Mouse (Mus musculus): ENCODE measurements around the gene Hpd.

Gene Hpd

GRCm38 (mm10) chr5:123144746-123145590, 37.6 kb downstream of the Hpd start:
- no peak for DNase-seq

DNA sequence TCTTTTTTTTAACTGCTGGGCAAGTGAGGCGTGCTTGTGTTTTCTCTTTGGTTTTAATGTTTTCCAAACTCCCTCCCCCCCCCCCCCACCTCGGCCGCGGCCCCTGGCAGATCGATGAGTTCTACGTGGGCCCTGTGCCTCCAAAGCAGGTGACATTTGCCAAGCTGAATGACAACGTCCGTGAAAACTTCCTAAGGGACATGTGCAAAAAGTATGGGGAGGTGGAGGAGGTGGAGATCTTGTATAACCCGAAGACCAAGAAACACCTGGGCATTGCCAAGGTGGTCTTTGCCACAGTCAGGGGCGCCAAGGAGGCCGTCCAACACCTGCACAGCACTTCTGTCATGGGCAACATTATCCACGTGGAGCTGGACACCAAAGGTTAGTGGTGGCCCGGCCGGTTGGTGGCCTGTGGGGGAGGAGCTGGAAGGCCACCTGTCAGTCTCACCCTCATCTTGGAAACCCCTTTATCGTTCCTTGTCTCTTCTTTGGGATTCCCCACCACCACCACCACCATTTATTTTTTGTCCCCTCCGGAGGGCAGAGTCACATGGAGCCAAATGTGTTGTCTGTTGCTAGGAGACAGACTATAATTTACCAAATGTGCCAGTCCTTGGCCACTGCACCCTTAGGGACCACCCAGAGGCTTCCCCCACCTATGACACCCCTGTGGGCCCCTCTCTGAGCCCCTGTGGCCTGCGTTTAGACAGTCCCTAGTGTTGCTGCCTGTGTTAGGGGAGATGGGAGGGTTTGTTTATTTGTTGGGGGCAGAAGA, 38.4 kb downstream of the Hpd start:
- DNase-seq: no peak

DNA sequence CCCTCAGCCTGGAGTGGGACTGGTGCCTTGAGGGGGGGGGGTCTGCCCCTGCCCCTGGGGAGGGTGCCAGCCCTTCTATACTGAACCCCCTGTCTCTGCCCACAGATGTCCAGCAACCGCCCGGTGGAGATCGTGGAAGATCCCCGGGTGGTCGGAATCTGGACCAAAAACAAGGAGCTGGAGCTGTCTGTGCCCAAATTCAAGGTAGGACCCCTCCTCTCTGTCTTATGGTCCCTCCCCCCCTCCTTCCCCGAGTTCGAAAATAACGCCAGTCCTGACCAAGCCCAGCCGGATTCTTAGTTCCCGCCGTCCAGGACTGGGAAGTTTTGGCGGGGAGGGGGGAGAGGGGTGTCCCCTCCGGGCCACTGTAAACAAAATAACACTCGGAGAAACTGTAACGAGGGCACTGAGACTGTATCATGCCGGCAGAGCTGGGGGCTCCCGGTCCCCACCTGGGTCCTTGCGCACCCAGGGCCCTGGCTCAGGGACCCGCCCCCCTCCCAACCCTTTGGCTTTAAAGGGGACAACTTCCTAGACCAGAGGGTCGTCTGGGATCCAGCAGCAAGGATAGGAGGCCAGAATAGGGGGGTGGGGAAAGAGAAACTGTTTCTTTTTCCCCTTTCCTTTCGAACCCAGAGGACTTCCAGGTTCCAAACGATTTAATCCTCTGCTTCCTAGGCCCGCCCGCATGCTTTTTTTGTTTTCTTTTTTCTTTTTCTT, 39.1 kb downstream of the Hpd start:
- DNase-seq: no peak

GRCm38 (mm10) chr5:123142161-123143157, 40.1 kb downstream of the Hpd start, which contains the start of gene Setd1b:
TSS of gene Setd1b (plus strand) at chr5:123142193.
- DNase-seq: peak; percentile 70

- peak; percentile 59 for DNase-seq
These were observed 40.9 kb downstream of the Hpd start for GRCm38 (mm10) chr5:123141555-123142160.

DNA sequence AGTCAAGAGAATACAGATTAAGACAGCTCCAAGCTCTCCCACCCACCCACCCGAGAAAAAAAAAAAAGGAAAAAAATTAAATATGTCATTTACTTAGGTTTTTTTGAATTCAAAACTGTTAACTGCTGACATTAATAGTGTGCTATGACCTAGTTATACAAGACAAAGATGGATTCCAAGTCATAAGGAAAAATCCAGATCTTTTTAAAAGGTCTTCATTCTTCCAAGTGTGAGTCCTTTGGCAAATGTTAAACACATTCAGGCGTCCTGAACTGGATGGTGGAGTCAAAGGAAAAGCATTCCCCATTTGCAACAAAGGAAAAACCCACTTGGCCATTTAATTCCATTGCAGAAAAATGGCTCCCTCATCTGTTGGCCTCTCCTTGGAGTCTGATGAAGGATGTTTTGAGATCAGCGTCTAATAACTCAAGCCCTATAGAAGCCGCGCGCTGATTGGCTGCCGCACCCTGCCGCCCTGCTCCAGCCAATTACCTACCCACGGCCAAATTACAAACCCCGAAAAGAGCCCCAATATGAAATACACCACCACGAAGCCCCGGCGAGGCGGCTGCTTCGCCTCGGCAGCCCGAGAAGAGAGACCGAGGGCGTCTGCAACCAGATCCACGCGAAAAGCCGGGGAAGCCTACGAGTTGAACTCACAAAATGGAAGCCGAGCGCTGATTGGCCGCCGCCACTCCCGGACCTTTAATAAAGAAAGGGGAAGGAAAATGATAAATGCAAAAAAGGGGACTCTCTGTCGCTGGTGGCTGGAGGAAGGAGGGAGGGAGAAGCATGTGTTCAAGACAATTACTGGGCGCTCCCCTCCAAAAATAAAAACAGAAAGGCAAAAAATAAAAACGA, 41.6 kb downstream of the Hpd start:
- peak; percentile 89 for DNase-seq

GRCm38 (mm10) chr5:123139722-123140627, 42.6 kb downstream of the Hpd start:
- DNase-seq: no peak

DNA sequence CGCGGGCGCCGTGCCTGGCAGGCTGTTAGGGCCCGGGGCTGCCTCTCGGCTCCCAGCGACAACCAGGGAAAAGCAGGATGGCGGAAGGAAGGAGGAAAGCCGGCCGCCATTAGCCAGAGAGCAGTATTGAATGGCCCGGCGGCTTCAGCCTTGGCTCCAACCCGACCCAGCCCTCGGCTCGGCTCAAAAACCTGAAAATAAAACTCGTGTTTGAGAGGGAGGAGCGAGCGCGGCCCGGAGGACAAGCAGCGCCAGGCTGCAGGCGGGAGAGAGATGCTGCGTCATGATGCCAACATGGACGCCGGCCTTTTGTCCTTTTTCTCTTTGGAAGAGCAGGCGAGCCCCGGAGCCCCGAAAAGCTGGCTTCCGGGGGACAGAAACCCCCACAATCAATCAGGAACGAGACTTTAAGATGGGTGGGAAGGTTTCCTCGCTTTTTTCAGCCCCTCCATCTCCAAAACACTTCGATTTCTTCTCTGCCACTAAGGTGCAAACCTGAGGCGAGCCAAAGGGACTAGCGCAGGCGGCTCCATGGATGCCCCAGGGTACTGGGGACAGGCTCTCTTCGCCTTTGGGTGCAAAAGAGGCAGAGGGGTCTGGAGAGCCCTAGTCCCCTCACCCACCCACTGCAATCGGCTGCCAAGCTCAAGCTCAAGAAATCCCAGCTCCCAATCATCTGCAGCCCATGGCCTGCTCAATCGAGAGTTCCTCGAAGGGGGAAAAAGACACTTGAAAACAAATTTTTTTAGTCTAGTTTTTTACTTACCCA, 43.4 kb downstream of the Hpd start:
- peak; percentile 87 for DNase-seq

DNA sequence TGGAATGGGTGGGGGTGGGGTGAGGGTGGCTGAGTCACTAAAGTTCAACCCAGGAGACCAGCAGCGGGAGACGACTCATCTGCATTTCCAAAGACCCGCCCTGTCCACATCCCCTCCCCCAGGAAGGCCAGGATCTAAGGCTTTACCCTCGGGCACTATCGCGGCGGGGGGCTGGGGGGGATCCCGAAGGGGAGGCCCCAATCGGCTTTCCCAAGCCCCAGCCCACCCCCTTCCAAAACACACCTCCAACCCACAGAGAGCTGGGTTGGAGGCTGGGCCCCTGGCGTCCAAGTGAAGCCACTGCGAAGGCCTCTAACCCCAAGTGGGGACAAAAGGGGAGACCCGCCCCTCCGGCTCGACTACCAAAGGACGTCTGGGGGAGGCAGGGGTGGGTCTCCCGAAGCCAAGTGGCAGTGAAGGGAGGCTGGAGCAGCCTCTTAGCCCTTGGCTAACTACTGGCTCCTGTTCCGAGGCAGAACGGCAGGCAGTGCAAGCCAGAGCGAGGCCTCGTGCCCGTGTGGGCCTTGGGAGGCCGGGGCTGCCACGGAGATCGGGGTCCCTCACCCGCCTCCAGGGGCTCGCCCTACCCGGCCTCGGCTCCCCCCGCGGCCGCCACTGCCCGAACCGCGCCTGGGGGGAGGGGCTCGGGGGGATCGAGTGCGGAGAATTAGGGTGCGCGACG, 44.2 kb downstream of the Hpd start:
- peak; percentile 47 for DNase-seq

GRCm38 (mm10) chr5:123137910-123138229, 44.7 kb downstream of the Hpd start:
- DNase-seq: no peak

DNA sequence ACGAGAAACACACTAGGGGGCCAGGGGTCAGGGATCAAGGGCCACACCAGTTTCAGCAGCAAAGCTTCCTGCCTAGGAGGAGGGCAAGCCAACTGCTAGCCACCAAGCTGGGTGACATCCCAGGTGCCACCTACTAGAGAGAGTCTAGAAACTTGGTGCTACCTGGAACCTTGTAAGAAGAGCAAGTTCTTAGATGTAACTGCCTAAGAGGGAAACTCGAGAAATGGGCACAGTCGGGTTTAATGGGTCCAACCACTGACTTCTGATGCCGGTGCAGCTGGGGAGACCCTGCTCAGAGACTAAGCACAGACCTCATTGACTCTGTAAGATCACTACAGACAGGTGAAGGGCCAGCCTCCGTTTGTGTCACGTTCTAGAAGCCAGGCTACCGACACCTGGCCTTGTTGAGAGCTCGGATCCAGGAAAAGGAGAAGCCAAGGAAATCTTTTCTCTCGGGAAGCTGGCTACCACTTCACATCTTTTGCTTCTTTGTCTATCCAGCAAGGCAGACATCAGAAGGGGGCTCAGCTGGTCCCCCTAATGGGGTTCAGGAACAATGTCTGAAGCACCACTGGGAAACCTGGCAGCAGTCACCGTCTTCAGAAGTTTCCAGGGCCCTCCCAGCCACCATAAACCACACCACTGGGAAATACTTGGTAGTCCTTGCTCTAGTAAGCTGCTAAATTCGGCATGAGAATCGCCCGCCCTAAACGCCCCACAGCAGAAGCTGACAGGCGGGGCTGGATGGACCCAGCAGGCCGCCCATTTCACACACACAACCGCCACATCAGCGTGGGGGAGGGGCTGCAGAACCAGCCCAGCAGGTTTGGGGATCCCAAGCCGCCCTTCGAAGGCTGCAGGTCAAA, 45.2 kb downstream of the Hpd start:
- DNase-seq: peak; percentile 72

DNA sequence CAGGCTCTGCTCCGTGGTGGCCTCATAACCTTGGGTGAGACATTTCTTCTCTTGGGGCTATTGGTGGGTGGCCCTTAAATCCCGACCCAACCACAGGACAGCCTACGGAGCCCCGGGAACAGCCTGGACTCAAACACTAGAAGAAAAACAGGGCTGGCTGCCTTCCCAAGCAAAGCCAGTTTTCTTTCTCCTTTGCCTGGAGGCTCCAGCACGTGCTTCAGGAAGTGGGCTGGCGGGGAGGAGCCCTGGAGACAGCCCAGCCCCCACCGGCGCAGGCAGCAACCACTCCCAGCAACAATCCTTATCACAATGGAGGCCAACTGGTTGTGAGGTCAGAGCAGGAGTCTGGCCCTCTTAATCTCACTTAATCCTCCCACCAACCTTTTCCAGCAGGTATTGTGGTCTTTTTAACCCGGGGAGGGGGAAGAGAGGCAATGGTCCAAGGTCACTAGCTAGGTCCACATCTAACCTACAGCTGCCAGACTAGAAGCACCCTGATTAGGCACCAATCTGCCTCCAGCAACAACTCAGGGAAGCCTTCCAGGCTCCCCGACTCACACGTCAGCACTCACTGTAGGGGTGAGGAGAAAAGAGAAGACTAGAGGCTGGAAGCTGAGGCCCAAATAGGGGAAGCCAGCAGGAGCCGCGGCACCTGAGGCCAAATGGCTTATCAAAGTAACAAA, 46.0 kb downstream of the Hpd start:
- DNase-seq: peak; percentile 87

DNA sequence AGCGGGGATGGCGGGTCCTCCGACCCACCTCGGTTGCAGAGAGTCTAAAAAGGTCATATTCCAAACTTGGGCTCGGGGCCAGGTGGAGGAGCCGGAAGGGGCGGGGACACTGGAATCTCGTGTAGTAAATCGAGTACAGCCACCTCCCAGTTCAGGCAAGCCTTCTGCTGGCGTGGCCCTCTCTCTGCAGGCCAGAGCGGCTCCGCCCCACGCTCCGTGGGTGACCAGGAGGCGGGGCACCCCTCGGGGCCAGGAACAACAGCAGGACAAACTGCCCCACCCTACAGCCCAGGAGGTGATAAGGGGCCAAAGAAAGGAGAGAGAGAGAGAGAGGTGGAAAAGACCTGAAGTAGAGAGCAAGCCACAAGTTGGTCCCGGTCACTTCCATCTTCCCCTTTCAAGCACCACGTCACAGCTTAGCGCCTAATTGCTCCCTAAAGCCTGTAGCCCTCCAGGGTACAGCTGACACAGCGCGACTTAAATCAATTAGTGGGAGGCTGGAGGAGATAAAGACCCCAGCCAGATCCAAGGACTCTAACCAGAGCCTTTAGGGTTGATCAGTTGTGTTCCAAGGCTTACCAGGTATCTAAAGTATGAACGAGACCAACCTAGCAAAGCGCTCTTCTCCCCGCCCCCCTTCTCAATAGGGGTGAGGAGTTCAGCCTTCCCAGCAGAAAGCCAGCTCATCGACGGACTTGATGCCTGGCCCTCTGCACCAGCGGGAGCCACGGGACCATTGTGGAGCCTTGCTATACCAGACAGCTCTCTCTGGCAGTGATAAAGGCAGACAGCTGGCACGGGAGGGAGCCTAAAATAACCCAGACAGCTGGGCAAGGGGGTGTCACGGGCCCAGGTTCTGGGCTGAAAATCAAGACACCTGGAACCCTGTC, 46.8 kb downstream of the Hpd start:
- DNase-seq: peak; percentile 68

DNA sequence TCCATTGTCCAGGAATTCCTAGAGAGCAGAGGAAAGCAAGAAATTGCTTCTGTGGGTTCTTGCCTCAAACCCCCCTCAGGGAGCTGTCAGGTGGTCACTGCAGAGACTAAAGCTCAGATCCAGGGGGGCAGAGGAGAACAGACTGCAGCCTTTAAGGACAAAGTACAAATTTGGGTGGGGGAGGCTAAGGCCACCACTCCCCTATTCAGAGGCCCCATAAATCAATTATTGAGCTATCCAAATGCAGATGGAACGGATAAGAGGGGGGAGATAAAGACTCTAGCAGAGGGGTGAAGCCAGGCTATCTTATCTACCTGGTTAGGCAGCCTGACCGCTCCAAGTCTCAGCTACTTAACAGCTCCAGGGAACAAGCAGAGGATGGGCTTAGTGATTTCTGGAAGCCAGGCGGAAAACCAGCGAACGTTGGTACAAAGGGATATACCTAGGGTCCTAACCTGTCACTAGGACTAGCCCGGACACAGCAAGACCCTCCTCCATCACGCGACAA, 47.6 kb downstream of the Hpd start:
- DNase-seq: no peak

GRCm38 (mm10) chr5:123134186-123134874, 48.2 kb downstream of the Hpd start:
- DNase-seq: peak; percentile 55
